Mouse (Mus musculus): ENCODE data around the gene Slc39a10. TPM values are rescaled to one million over a fixed set of nuclear protein-coding genes. Genes with fewer than 3 reads are reported as not detected.

The Slc39a10 gene
- 42.9 and 44.7 TPM in 2 replicates for polyA plus RNA-seq (2012; rRNA removed)

DNA sequence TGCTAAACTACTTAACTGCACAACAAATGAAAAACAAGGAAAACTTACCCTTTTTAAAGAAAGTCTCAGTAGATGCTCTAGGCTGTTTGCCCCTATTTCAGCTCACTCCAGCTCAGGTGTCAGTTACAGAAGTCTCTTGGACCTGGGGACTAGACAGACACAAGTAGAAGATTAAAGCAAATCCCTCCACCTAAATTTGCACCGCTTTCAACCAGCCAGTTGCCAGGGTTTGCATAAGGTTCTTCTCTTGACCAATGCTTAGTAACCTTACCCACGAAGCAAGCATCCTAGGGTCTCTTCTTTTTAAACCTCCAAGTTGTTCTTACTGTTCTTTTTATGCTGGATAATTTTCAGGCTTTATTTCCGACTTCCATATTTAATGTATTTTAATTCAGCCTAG is at the start of gene Slc39a10:
Gene Slc39a10 (minus strand): TSS at position 101 of the 400 bp plus-strand sequence.

